Mouse (Mus musculus): ENCODE measurements around the gene Gna14. TPM values are rescaled to one million over a fixed set of nuclear protein-coding genes. Genes with fewer than 3 reads are reported as not detected.

The Gna14 gene
- polyA plus RNA-seq, 1 experiment from 2014 or later, result 4.8 TPM

- Histone ChIP-seq H3K27me3 (no peaks in the 10 kb centered on the region), H3K4me3 (replicated peaks) (no peak overlapping the region), H3K4me1 (peaks cover 5% of the 10 kb centered on the region), H3K27ac (replicated peaks) (no peak overlapping the region), H3K9me3 (replicated peaks) (no peaks in the 10 kb centered on the region), H3K9ac (no peak overlapping the region), H3K36me3 (no peaks in the 10 kb centered on the region), H3K4me2 (replicated peaks) (no peak overlapping the region)
- no peak for ATAC-seq (ENCODE audit: insufficient number of reproducible peaks, low FRiP score, low TSS enrichment, low read depth)
These were observed 158.4 kb downstream of the Gna14 start for GRCm38 (mm10) chr19:16593975-16594317.

GRCm38 (mm10) chr19:16597216-16597615 is 161.7 kb downstream of the Gna14 start:
- Histone ChIP-seq H3K27ac (replicated peaks) (no peak overlapping the region), H3K36me3 (no peaks in the 10 kb centered on the region), H3K4me1 (peaks cover 8% of the 10 kb centered on the region), H3K9ac (no peak overlapping the region), H3K4me2 (replicated peaks) (no peak overlapping the region), H3K9me3 (replicated peaks) (no peaks in the 10 kb centered on the region), H3K4me3 (replicated peaks) (no peak overlapping the region), H3K27me3 (no peaks in the 10 kb centered on the region)
- WGBS, result 77% methylated on average over 6 of the region's 6 CpGs
- ATAC-seq (ENCODE audit: insufficient number of reproducible peaks, low FRiP score, low TSS enrichment, low read depth), result no peak

- Histone ChIP-seq H3K27me3 (no peaks in the 10 kb centered on the region), H3K9me3 (replicated peaks) (no peaks in the 10 kb centered on the region), H3K4me2 (replicated peaks) (peak overlapping the region; percentile 22), H3K9ac (no peak overlapping the region), H3K27ac (replicated peaks) (no peak overlapping the region), H3K4me1 (peaks cover 8% of the 10 kb centered on the region), H3K4me3 (replicated peaks) (no peak overlapping the region), H3K36me3 (no peaks in the 10 kb centered on the region)
- WGBS, result 51% methylated on average over 11 of the region's 11 CpGs
- peak; percentile 70 for ATAC-seq (ENCODE audit: insufficient number of reproducible peaks, low FRiP score, low TSS enrichment, low read depth)
These were observed 163.2 kb downstream of the Gna14 start for GRCm38 (mm10) chr19:16598653-16599297.

- H3K9me3 ChIP-seq (replicated peaks), result no peaks in the 10 kb centered on the region
- H3K4me2 ChIP-seq (replicated peaks), result peak overlapping the region; percentile 22
- no peaks in the 10 kb centered on the region for H3K36me3 ChIP-seq
- no peaks in the 10 kb centered on the region for H3K27me3 ChIP-seq
- peak; percentile 68 for ATAC-seq (ENCODE audit: insufficient number of reproducible peaks, low FRiP score, low TSS enrichment, low read depth)
- no peak overlapping the region for H3K27ac ChIP-seq (replicated peaks)
- WGBS, result 18% methylated on average over 9 of the region's 9 CpGs
- no peak overlapping the region for H3K4me3 ChIP-seq (replicated peaks)
- H3K4me1 ChIP-seq, result peaks cover 8% of the 10 kb centered on the region
- H3K9ac ChIP-seq, result no peak overlapping the region
These were observed 163.9 kb downstream of the Gna14 start for GRCm38 (mm10) chr19:16599298-16599970.

- Histone ChIP-seq H3K4me1 (peaks cover 8% of the 10 kb centered on the region), H3K9ac (no peak overlapping the region), H3K4me2 (replicated peaks) (no peak overlapping the region), H3K9me3 (replicated peaks) (no peaks in the 10 kb centered on the region), H3K27me3 (no peaks in the 10 kb centered on the region), H3K36me3 (no peaks in the 10 kb centered on the region), H3K27ac (replicated peaks) (no peak overlapping the region), H3K4me3 (replicated peaks) (no peak overlapping the region)
- WGBS, result 81% methylated on average over 8 of the region's 8 CpGs
- no peak for ATAC-seq (ENCODE audit: insufficient number of reproducible peaks, low FRiP score, low TSS enrichment, low read depth)
These were observed 166.5 kb downstream of the Gna14 start for GRCm38 (mm10) chr19:16602026-16602425.

GRCm38 (mm10) chr19:16607634-16608033 is 172.1 kb downstream of the Gna14 start:
- no peaks in the 10 kb centered on the region for H3K27me3 ChIP-seq
- H3K9ac ChIP-seq, result no peak overlapping the region
- no peak overlapping the region for H3K4me3 ChIP-seq (replicated peaks)
- no peaks in the 10 kb centered on the region for H3K36me3 ChIP-seq
- H3K9me3 ChIP-seq (replicated peaks), result no peaks in the 10 kb centered on the region
- H3K27ac ChIP-seq (replicated peaks), result no peak overlapping the region
- no peak for ATAC-seq (ENCODE audit: insufficient number of reproducible peaks, low FRiP score, low TSS enrichment, low read depth)
- H3K4me1 ChIP-seq, result no peaks in the 10 kb centered on the region
- WGBS, result 80% methylated on average over 6 of the region's 6 CpGs
- H3K4me2 ChIP-seq (replicated peaks), result no peak overlapping the region

GRCm38 (mm10) chr19:16623154-16623553 is 187.6 kb downstream of the Gna14 start:
- no peak overlapping the region for H3K4me3 ChIP-seq (replicated peaks)
- WGBS, result 80% methylated on average over 4 of the region's 4 CpGs
- no peaks in the 10 kb centered on the region for H3K27me3 ChIP-seq
- H3K27ac ChIP-seq (replicated peaks), result no peak overlapping the region
- no peaks in the 10 kb centered on the region for H3K36me3 ChIP-seq
- H3K4me1 ChIP-seq, result no peaks in the 10 kb centered on the region
- H3K9me3 ChIP-seq (replicated peaks), result no peaks in the 10 kb centered on the region
- no peak overlapping the region for H3K4me2 ChIP-seq (replicated peaks)
- no peak for ATAC-seq (ENCODE audit: insufficient number of reproducible peaks, low FRiP score, low TSS enrichment, low read depth)
- no peak overlapping the region for H3K9ac ChIP-seq

- Histone ChIP-seq H3K9ac (no peak overlapping the region), H3K4me1 (no peaks in the 10 kb centered on the region), H3K9me3 (replicated peaks) (no peaks in the 10 kb centered on the region), H3K27me3 (no peaks in the 10 kb centered on the region), H3K36me3 (no peaks in the 10 kb centered on the region), H3K27ac (replicated peaks) (no peak overlapping the region), H3K4me3 (replicated peaks) (no peak overlapping the region), H3K4me2 (replicated peaks) (no peak overlapping the region)
- ATAC-seq (ENCODE audit: insufficient number of reproducible peaks, low FRiP score, low TSS enrichment, low read depth), result no peak
These were observed 189.4 kb downstream of the Gna14 start for GRCm38 (mm10) chr19:16624994-16625393.

- H3K9ac ChIP-seq, result no peak overlapping the region
- 28% methylated on average over 14 of the region's 14 CpGs for WGBS
- H3K4me2 ChIP-seq (replicated peaks), result no peak overlapping the region
- no peak for ATAC-seq (ENCODE audit: insufficient number of reproducible peaks, low FRiP score, low TSS enrichment, low read depth)
- H3K27ac ChIP-seq (replicated peaks), result no peak overlapping the region
- no peaks in the 10 kb centered on the region for H3K4me1 ChIP-seq
- H3K9me3 ChIP-seq (replicated peaks), result no peaks in the 10 kb centered on the region
- no peaks in the 10 kb centered on the region for H3K27me3 ChIP-seq
- no peaks in the 10 kb centered on the region for H3K36me3 ChIP-seq
- no peak overlapping the region for H3K4me3 ChIP-seq (replicated peaks)
These were observed 190.2 kb downstream of the Gna14 start for GRCm38 (mm10) chr19:16625610-16626395.
